Mouse (Mus musculus): ENCODE measurements around the gene Foxm1. TPM values are rescaled to one million over a fixed set of nuclear protein-coding genes. Genes with fewer than 3 reads are reported as not detected.
"Not testable (repeated sequence)": the region's sequence is repeated elsewhere in the genome, so short reads cannot be mapped to it uniquely, and the experiment has no call there.

The Foxm1 gene
- polyA plus RNA-seq, 1 experiment from 2014 or later: 61.2 TPM

DNA sequence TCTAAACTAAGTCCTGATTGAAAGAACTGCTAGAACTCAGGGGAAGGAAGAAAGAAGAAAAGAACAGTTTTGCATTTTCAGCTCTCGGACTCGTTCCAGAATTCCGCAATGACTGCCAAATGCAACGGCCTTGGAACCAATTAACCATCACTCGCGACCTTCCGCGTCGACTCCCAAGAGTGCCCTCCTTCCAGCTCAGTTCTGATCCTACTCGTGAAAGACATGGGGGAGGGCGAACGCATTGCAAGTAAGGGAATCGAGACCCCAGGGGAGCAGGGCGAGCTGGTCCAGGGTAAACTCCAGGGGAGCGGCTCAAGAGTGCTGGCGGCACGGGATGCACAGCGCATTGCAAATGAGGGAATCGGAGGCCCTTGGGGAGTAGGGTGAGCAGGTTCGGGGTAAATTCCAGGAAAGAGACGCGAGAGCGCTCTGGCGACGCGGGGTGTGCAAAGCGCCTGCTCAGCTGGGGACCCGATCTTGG lies 7.5 kb upstream of the Foxm1 start:
- DNase-seq (ENCODE audit: low spot score): no peak

DNA sequence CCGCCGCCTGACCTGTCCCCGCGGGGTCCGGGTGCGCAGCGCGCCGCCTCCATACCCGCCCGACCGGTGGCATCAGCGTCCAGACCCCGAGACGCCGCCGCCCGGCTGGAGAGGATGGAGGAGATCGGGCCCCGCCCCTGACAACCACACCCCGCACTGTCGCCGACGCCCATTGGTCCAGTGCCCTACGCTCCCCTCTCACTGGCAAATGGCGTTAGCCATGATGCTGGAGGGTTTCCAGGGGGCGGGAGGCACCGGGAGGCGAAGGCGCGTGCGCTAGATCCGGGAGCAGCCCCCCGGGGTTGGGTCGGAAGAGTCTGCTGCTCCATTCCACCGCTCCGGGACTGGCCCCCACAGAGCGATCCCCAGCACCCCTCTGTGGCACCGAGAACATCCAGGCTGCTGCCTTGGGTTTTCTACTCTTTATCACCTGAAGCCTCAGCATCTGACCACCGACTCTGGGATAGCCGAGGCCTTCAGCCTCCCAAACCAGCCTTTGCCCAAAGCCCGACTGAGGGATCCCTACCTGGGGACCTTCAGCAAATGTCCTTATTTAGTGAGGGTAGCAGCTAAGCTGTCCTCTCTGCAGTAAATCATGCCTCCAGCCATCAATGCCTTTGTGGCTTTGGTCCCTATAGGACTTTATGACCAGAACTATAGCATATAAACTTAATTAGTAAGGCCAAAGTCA lies 6.9 kb upstream of the Foxm1 start, which contains the start of gene Tulp3:
Tulp3 (minus strand) TSS at position 126 of the 691 bp plus-strand sequence.
- Histone ChIP-seq H3K27me3 (ENCODE audit: insufficient read depth, poor library complexity, severe bottlenecking) (no peaks in the 10 kb centered on the region), H3K27ac (peak within 1 kb of the TSS; percentile 93), H3K9me3 (no peaks in the 10 kb centered on the region), H3K4me1 (replicated peaks) (peaks cover 43% of the 10 kb centered on the region), H3K36me3 (peaks cover 44% of the 10 kb centered on the region), H3K4me3 (peak within 1 kb of the TSS; percentile 83)
- peak; percentile 99 for DNase-seq (ENCODE audit: low spot score)
- under 1% methylated on average over 42 of the region's 42 CpGs for WGBS

More for the DNA sequence above, 7.5 kb upstream of the Foxm1 start:
- peak overlapping the region; percentile 83 for H3K4me3 ChIP-seq
- H3K9me3 ChIP-seq: no peaks in the 10 kb centered on the region
- no peaks in the 10 kb centered on the region for H3K27me3 ChIP-seq (ENCODE audit: insufficient read depth, poor library complexity, severe bottlenecking)
- H3K36me3 ChIP-seq: peaks cover 50% of the 10 kb centered on the region
- peaks cover 37% of the 10 kb centered on the region for H3K4me1 ChIP-seq (replicated peaks)
- peak overlapping the region; percentile 93 for H3K27ac ChIP-seq
- WGBS: under 1% methylated on average over 28 of the region's 28 CpGs

DNA sequence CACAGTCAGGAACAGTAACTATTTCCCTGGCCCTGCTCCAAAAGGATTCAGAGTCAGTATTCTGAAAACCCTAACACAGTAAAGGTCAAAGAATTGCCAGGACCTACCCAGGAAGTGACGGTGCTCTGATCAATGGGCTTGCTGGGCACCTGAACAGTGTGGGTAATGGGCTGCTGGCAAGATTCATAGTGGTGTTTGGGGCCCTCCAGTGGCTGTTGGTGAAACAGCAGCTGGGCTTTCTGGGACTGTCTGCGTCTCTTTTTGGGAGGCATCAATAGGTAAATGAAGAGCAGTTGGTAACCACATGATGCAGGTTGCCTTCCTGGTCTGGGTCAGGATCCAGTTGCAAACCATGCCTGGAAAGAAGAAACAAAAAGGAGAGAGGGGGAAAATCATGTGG lies 3.8 kb upstream of the Foxm1 start:
- no peaks in the 10 kb centered on the region for H3K9me3 ChIP-seq
- DNase-seq (ENCODE audit: low spot score): peak; percentile 66
- no peak overlapping the region for H3K27ac ChIP-seq
- H3K4me1 ChIP-seq (replicated peaks): peaks cover 54% of the 10 kb centered on the region
- H3K4me3 ChIP-seq: no peak overlapping the region
- 32% methylated on average over 2 of the region's 2 CpGs for WGBS
- no peaks in the 10 kb centered on the region for H3K27me3 ChIP-seq (ENCODE audit: insufficient read depth, poor library complexity, severe bottlenecking)
- H3K36me3 ChIP-seq: peaks cover 27% of the 10 kb centered on the region

DNA sequence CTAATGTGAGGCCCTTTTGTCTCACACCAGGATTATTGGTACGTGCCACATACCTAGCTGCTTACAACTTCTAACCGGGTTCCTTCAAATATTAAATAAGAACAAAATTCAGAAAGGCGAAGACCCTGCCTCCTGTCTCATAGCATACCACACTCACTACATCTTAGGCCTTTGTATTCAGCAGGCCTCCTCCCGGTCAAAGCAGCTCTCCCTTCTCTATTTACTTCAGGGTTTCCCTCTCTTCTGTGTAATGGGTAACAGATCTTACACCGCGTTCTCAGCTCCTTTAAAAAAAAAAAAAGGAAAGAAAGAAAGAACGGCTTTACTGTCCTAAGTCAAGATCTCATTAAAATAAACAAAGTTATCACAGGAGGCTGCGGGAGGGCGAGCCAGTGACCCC lies 866 bp upstream of the Foxm1 start:
- peaks cover 55% of the 10 kb centered on the region for H3K4me1 ChIP-seq (replicated peaks)
- peak overlapping the region; percentile 99 for H3K27ac ChIP-seq
- H3K4me3 ChIP-seq: peak overlapping the region; percentile 87
- peaks cover 47% of the 10 kb centered on the region for H3K36me3 ChIP-seq
- DNase-seq (ENCODE audit: low spot score): no peak
- WGBS: 22% methylated on average over 9 of the region's 9 CpGs
- H3K9me3 ChIP-seq: no peaks in the 10 kb centered on the region
- no peaks in the 10 kb centered on the region for H3K27me3 ChIP-seq (ENCODE audit: insufficient read depth, poor library complexity, severe bottlenecking)

DNA sequence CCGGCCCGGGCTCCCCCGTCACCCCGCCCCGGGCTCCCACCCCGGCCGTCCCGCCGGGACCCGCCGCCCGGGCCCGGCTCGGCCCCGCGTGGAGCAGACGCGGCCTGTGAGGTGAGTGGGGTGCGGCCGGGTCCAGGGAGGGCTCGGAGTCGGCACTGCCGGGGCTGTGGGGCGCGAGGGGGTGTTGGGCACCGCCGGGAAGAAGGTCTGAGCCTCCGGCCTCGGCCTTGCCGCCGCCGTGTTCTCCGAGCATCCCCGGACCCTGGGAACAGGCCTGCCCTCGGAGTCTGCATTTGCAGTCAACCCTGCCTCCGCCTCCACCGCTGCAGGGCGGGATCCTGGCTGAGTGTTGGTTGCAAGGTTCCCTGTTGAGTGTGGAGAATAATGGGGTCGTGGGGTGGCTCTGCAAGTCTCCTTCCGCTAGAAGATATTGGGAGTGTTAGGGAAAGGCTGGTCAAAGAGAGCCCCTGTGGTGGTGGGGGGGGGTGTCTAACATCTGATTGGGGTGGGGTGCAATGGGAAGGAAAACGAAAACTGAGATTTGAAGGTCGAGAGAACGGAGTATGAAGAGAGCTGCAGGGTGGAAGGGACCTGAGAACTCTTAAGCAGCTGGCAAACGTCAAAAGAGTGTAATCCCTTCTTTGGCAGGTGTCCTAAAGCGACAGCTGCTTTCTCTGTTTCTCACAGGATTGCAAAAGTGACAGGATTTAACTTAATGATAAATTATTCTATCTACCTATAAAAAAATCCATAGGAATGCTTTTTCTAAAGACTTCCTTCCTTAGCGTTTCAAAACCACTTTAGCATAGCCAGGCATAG lies 449 bp downstream of the Foxm1 start:
- 1% methylated on average over 46 of the region's 46 CpGs for WGBS
- H3K9me3 ChIP-seq: no peaks in the 10 kb centered on the region
- H3K27ac ChIP-seq: peak overlapping the region; percentile 99
- no peak for DNase-seq (ENCODE audit: low spot score)
- H3K4me1 ChIP-seq (replicated peaks): peaks cover 55% of the 10 kb centered on the region
- no peaks in the 10 kb centered on the region for H3K27me3 ChIP-seq (ENCODE audit: insufficient read depth, poor library complexity, severe bottlenecking)
- H3K4me3 ChIP-seq: peak overlapping the region; percentile 87
- H3K36me3 ChIP-seq: peaks cover 47% of the 10 kb centered on the region

DNA sequence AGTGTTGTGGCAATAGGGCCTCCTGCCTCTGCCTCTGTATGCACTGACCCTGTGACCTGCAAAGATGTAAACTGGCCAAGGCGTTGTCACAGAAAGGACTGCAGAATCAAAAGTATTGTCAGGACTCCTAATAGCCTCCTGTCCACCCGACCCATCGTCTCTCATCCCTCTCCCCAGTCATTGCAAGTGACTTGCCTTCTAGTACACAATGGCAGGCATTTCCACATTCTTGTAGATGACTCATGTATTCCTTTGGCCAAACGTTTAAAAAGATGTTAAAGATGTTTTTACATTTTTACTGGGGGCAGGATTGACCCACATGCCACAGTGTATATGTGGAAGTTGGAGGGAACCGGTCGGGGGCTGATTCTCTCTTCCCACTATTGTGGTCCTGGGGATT lies 2.0 kb downstream of the Foxm1 start:
- Histone ChIP-seq H3K4me1 (replicated peaks) (peaks cover 50% of the 10 kb centered on the region), H3K27me3 (ENCODE audit: insufficient read depth, poor library complexity, severe bottlenecking) (no peaks in the 10 kb centered on the region), H3K4me3 (peak overlapping the region; percentile 32), H3K9me3 (no peaks in the 10 kb centered on the region), H3K27ac (no peak overlapping the region), H3K36me3 (peaks cover 54% of the 10 kb centered on the region)
- no peak for DNase-seq (ENCODE audit: low spot score)
- 76% methylated on average over 6 of the region's 6 CpGs for WGBS

DNA sequence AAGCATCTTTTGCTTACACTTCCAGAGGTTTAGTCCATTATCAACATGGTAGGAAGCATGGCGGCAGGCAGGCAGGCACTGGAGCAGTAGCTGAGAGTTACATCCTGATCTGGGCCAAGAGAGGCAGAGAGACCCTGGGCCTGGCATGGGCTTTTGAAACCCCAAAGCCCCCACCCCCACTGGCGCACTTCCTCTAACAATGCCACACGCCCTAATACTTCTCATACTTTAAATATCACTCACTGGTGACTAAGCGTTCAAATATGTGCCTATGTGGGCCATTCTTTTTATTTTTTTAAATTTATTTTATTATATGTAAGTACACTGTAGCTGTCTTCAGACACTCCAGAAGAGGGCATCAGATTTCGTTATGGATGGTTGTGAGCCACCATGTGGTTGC lies 3.7 kb downstream of the Foxm1 start:
- H3K27ac ChIP-seq: no peak overlapping the region
- peaks cover 33% of the 10 kb centered on the region for H3K4me1 ChIP-seq (replicated peaks)
- DNase-seq (ENCODE audit: low spot score): no peak
- no peak overlapping the region for H3K4me3 ChIP-seq
- no peaks in the 10 kb centered on the region for H3K27me3 ChIP-seq (ENCODE audit: insufficient read depth, poor library complexity, severe bottlenecking)
- H3K9me3 ChIP-seq: no peaks in the 10 kb centered on the region
- H3K36me3 ChIP-seq: peaks cover 71% of the 10 kb centered on the region
- WGBS: 92% methylated on average over 5 of the region's 5 CpGs

DNA sequence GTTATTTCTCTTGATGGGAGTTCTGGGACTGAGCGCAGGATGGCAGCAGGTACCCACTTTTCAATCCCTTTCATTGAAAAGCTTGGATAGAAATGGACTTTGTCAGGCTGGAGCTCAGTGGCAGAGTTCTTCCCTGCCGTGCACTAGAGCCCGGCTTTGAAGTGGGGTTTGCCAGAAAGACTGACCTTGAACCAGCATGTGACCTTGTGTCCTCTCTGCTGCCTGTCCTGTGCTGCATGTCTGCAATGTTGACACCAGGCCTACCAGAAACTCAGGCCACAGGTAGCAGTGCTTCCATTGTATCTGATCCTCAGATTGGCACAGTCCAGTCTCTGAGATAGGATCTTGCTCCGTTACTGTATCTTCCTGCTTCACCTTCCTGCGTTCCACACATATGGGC lies 7.3 kb downstream of the Foxm1 start:
- Histone ChIP-seq H3K4me3 (no peak overlapping the region), H3K27me3 (ENCODE audit: insufficient read depth, poor library complexity, severe bottlenecking) (no peaks in the 10 kb centered on the region), H3K36me3 (peaks cover 100% of the 10 kb centered on the region), H3K4me1 (replicated peaks) (peaks cover 29% of the 10 kb centered on the region), H3K27ac (no peak overlapping the region), H3K9me3 (no peaks in the 10 kb centered on the region)
- 95% methylated on average over 5 of the region's 5 CpGs for WGBS
- no peak for DNase-seq (ENCODE audit: low spot score)

DNA sequence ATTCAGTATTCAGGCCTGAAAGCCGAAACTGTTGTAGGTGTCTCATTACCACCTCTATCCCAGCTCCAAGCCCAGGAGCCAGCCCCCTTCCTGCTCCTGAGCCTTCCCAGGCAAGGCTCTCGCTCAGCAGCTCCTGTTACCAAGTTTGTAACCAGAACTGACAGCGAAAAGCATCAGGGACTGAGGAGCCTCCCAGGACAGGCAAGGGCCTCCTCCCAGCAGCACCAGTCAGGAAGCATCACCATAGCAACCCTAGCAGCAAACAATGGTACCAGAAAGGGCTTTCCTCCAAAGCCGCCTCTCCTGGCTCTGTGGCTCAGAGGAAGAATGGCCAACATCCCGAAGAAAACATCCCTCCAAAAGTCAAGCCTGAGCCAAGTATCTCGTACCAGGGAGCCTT lies 12.4 kb downstream of the Foxm1 start, which contains the start of the genes Tex52 and Gm44596:
Tex52 (plus strand) TSS at position 265 of the 400 bp plus-strand sequence.
Gm44596 (plus strand) TSS at position 312 of the 400 bp plus-strand sequence.
- WGBS: 23% methylated on average over 6 of the region's 6 CpGs
- peaks cover 76% of the 10 kb centered on the region for H3K36me3 ChIP-seq

DNA sequence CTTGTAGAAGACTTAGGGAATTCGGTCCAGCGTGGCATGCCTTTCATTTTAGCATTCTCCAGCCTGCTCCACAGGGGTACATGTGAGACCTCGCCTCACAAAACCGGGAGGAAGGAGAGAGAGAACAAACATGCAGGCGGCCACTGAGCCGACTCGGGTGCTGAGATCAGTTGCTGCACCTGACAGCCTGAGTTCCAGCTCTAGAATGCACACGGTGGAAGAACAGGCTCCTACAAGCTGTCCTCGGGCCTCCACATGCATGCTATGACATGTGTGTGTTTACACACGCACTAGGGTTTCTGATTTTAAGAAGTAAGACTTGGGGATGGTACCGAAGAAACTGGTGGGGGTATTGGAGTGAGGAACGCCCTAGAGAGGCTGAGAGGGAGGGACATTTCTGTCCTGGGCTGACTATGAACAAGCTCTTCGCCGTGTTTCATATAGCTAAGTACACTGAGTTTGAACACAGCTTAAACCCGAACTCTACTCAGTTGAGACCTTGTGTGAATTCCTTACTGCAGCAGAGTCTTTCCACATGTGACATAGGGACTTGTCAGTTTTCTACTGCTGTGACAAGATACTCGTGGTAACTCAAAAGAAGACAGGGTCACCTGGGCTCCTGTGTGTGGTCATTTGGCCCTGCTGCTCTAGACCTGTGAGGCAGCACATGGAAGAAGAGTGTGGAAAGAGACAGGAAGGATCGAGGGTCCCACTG lies 13.8 kb downstream of the Foxm1 start:
- Histone ChIP-seq H3K27ac (no peak overlapping the region), H3K36me3 (peaks cover 62% of the 10 kb centered on the region), H3K27me3 (ENCODE audit: insufficient read depth, poor library complexity, severe bottlenecking) (no peaks in the 10 kb centered on the region), H3K4me1 (replicated peaks) (peaks cover 28% of the 10 kb centered on the region), H3K4me3 (no peak overlapping the region), H3K9me3 (no peaks in the 10 kb centered on the region)
- DNase-seq (ENCODE audit: low spot score): no peak
- WGBS: 92% methylated on average over 17 of the region's 17 CpGs

More for the DNA sequence above, 12.4 kb downstream of the Foxm1 start, which contains the start of the genes Tex52 and Gm44596:
- peak; percentile 63 for DNase-seq (ENCODE audit: low spot score)
- H3K27me3 ChIP-seq (ENCODE audit: insufficient read depth, poor library complexity, severe bottlenecking): no peaks in the 10 kb centered on the region
- peak within 1 kb of the TSS; percentile 29; the same call in 1 of the 2 replicates for H3K27ac ChIP-seq
- H3K4me1 ChIP-seq (replicated peaks): peaks cover 28% of the 10 kb centered on the region
- H3K4me3 ChIP-seq: no peak within 1 kb of the TSS
- no peaks in the 10 kb centered on the region for H3K9me3 ChIP-seq

DNA sequence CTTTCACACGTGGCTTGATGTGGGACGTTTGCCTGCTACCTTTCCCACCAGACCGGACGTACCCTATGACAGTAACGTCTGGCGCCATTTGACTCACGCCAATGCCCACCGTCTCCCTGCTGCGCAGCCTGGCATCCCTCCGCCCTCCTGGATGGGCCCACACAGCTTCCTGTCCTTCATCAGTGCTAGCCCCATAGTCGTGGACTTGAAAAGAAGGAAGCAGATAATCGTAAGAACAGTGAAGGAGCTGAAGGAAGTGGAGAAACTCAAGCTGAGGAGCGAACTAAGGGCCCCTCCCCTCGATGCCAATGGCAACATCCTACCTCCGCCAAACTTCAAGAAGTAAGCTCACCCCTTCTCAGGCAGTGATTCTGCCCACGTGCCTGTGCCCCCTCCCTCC lies 16.9 kb downstream of the Foxm1 start:
- no peak for DNase-seq (ENCODE audit: low spot score)
- Histone ChIP-seq H3K36me3 (peaks cover 31% of the 10 kb centered on the region), H3K9me3 (no peaks in the 10 kb centered on the region), H3K4me3 (no peak overlapping the region), H3K27me3 (ENCODE audit: insufficient read depth, poor library complexity, severe bottlenecking) (no peaks in the 10 kb centered on the region), H3K27ac (no peak overlapping the region), H3K4me1 (replicated peaks) (peaks cover 10% of the 10 kb centered on the region)
- 84% methylated on average over 16 of the region's 16 CpGs for WGBS

DNA sequence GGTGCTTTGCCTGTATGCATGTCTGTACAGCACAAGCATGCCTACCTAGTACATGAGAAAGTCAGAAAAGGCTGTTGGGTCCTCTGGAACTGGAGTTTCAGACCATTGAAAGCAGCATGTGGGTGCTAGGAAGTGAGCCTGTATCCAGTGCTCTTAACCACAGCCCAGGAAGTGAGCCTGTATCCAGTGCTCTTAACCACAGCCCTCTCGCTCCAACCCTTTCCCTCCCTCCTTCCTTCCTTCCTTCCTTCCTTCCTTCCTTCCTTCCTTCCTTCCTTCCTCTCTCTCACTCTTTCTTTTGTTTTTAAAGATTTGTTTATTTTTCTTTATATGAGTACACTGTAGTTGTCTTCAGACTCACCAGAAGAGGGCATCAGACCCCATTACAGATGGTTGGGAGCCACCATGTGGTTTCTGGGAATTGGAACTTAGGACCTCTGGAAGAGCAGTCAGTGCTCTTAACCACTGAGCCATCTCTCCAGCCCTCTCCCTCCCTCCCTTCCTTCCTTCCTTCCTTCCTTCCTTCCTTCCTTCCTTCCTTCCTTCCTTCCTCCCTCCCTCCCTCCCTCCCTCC lies 17.9 kb downstream of the Foxm1 start:
- H3K27me3 ChIP-seq (ENCODE audit: insufficient read depth, poor library complexity, severe bottlenecking); DNase-seq (ENCODE audit: low spot score); H3K27ac ChIP-seq; H3K9me3 ChIP-seq; H3K4me3 ChIP-seq; H3K4me1 ChIP-seq (replicated peaks): not testable (repeated sequence)
- H3K36me3 ChIP-seq: peaks cover 24% of the 10 kb centered on the region
- WGBS: 81% methylated on average over 1 of the region's 1 CpGs
